Mouse (Mus musculus): ENCODE measurements around the gene Piga.

DNA sequence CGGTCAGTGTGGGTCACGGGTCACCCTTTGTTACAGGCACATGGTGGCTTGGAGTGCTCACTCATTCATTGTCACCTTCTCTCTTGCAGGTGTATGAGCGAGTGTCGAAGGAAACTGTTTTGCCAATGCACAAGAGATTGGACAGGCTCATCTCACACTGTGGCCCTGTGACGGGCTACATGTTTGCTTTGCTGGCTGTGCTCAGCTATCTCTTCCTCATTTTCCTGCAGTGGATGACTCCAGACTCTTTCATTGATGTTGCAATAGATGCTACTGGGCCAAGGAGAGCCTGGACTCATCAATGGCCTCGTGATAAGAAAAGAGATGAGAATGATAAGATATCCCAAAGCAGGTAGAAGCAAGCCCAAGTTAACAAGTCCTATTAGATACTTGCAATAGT, 12.0 kb downstream of the Piga start:
- TF ChIP-seq GATA1 (IDR thresholded peaks at IDR 0.05; ENCODE audit: borderline replicate concordance, low read length): no peak
- TF ChIP-seq CTCF (IDR thresholded peaks at IDR 0.05; ENCODE audit: low read depth, low read length): no peak
- TF ChIP-seq POLR2AphosphoS5 (IDR thresholded peaks at IDR 0.05; ENCODE audit: insufficient replicate concordance, low read depth, low read length): no peak
- TF ChIP-seq TAL1 (conservative IDR thresholded peaks at IDR 0.05; ENCODE audit: low read depth, low read length): no peak
- no peak for TF ChIP-seq GATA2 (IDR thresholded peaks at IDR 0.05; ENCODE audit: borderline replicate concordance, low read depth, low read length)
